8 mouse cellular contexts compared by ENCODE assay signal in the genomic region with DNA sequence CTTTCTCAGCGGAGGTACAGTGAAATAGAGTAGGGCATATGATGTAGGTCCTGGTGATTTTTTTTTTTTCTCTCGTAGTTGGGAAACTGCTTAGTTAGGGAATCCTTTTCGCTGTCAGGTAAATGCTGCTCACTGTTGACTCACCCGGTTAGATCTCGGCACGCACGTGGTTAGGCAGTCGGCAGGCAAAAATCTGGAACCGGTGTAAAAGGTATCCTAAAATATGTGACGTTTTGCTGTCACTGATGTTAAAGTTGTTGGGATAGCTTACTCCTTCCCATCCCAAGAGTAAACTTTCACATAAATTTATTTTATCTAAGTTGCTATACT. TPM values are rescaled to one million over a fixed set of nuclear protein-coding genes. Genes with fewer than 3 reads are reported as not detected.
DNase-seq lines count a peak whose midpoint lies in the region; ATAC-seq and TF ChIP-seq lines count a peak whose summit lies in the region.

No protein-coding gene starts in this region.

- DNase-seq in kidney, postnatal 0 days (ENCODE audit: low spot score): no peak
- no peak for DNase-seq in kidney, postnatal 10 days
- no peak for DNase-seq in hindbrain, embryonic 10.5 days (ENCODE audit: low spot score)
- peak; percentile 92 for DNase-seq in midbrain, embryonic 11.5 days (ENCODE audit: low spot score, missing footprints)
- no peak for DNase-seq in frontal cortex, adult 2 months (ENCODE audit: extremely low spot score in 1 of 2, low spot score in 1 of 2)
- no peak for DNase-seq in ovary, adult 18-20 months (ENCODE audit: low spot score)
- DNase-seq in layer of hippocampus, adult 9-10 months (ENCODE audit: low spot score): no peak

- peak overlapping the region; percentile 73 for H3K4me2 ChIP-seq in kidney, postnatal 0 days (ENCODE audit: low read length)
- peak overlapping the region; percentile 77 for H3K4me2 ChIP-seq in midbrain, embryonic 11.5 days

- no peak for ATAC-seq in kidney, postnatal 0 days (replicated peaks; ENCODE audit: low FRiP score, low read depth)
- ATAC-seq in midbrain, embryonic 11.5 days (ENCODE audit: low FRiP score): no peak

- 0 out of 2 replicates have a peak overlapping the region, but pooled peaks have one; percentile 82 for H3K27ac ChIP-seq in kidney, postnatal 0 days
- no peak overlapping the region for H3K27ac ChIP-seq in bone marrow, adult 2 months (ENCODE audit: control insufficient read depth, insufficient read depth, low read depth, low read length, poor library complexity)
- peak overlapping the region; percentile 94 for H3K27ac ChIP-seq in hindbrain, embryonic 10.5 days
- H3K27ac ChIP-seq in midbrain, embryonic 11.5 days (ENCODE audit: low read depth, low read length): no peak overlapping the region

- H3K36me3 ChIP-seq in kidney, postnatal 0 days (ENCODE audit: insufficient read depth, low read length): 0 out of 2 replicates have a peak, but pooled peaks cover 5% of the 10 kb centered on the region
- H3K36me3 ChIP-seq in hindbrain, embryonic 10.5 days: peaks cover 25% of the 10 kb centered on the region
- peaks cover 3% of the 10 kb centered on the region; the same call in 1 of the 2 replicates for H3K36me3 ChIP-seq in midbrain, embryonic 11.5 days (ENCODE audit: control insufficient read depth, insufficient read depth, low read length)

- H3K4me1 ChIP-seq in kidney, postnatal 0 days (replicated peaks; ENCODE audit: insufficient read depth, low read length): 0 out of 2 replicates have a peak, but pooled peaks cover 7% of the 10 kb centered on the region
- no peaks in the 10 kb centered on the region for H3K4me1 ChIP-seq in bone marrow, adult 2 months (ENCODE audit: control insufficient read depth, insufficient read depth, low read length)
- peaks cover 18% of the 10 kb centered on the region for H3K4me1 ChIP-seq in hindbrain, embryonic 10.5 days (replicated peaks)
- peaks cover 11% of the 10 kb centered on the region; the same call in 1 of the 2 replicates for H3K4me1 ChIP-seq in midbrain, embryonic 11.5 days (ENCODE audit: control insufficient read depth, insufficient read depth, low read length)

- H3K4me3 ChIP-seq in kidney, postnatal 0 days (replicated peaks; ENCODE audit: low read depth, low read length): peak overlapping the region; percentile 97
- H3K4me3 ChIP-seq in bone marrow, adult 2 months (replicated peaks; ENCODE audit: control insufficient read depth, low read depth, low read length): peak overlapping the region; percentile 99
- H3K4me3 ChIP-seq in hindbrain, embryonic 10.5 days: peak overlapping the region; percentile 99
- H3K4me3 ChIP-seq in midbrain, embryonic 11.5 days (ENCODE audit: low read depth, low read length): peak overlapping the region; percentile 100

- TF ChIP-seq POLR2A in bone marrow, adult 2 months (IDR thresholded peaks at IDR 0.05; ENCODE audit: borderline replicate concordance, control insufficient read depth, low read depth, low read length): no peak

- no peak for TF ChIP-seq CTCF in kidney, postnatal 0 days (IDR thresholded peaks at IDR 0.05; ENCODE audit: low read depth)
- no peak for TF ChIP-seq CTCF in bone marrow, adult 2 months (IDR thresholded peaks at IDR 0.05; ENCODE audit: control insufficient read depth, insufficient read depth, low read length)

- H3K27me3 ChIP-seq in kidney, postnatal 0 days (ENCODE audit: insufficient read depth, low read length): no peaks in the 10 kb centered on the region
- no peaks in the 10 kb centered on the region for H3K27me3 ChIP-seq in hindbrain, embryonic 10.5 days (ENCODE audit: insufficient read depth, poor library complexity, severe bottlenecking)
- H3K27me3 ChIP-seq in midbrain, embryonic 11.5 days (ENCODE audit: control insufficient read depth, insufficient read depth, low read length): no peaks in the 10 kb centered on the region

- WGBS in kidney, postnatal 0 days: under 1% methylated on average over 10 of the region's 10 CpGs
- WGBS in bone marrow, adult 2 months: under 1% methylated on average over 10 of the region's 10 CpGs
- WGBS in hindbrain, embryonic 10.5 days: 1% methylated on average over 10 of the region's 10 CpGs
- WGBS in midbrain, embryonic 11.5 days: under 1% methylated on average over 10 of the region's 10 CpGs

- H3K9me3 ChIP-seq in kidney, postnatal 0 days (replicated peaks; ENCODE audit: low read length): no peaks in the 10 kb centered on the region
- no peaks in the 10 kb centered on the region for H3K9me3 ChIP-seq in hindbrain, embryonic 10.5 days
- H3K9me3 ChIP-seq in midbrain, embryonic 11.5 days (ENCODE audit: control insufficient read depth, low read length): no peaks in the 10 kb centered on the region

- H3K9ac ChIP-seq in kidney, postnatal 0 days (ENCODE audit: low read depth, low read length): peak overlapping the region; percentile 96
- H3K9ac ChIP-seq in midbrain, embryonic 11.5 days (ENCODE audit: low read length): peak overlapping the region; percentile 95

RNA-seq across cellular contexts. Expression of gene Wdr43, which starts 1.3 kb away (rescaled TPM):
- polyA plus RNA-seq in kidney, postnatal 0 days (2015; fragmentation: Nextera tagmentation; extraction: Ambion mirVana): 54.6 and 56.2 TPM in 2 replicates
- 39.1 and 74.0 TPM in 2 replicates for polyA plus RNA-seq in bone marrow, adult 2 months (2011; ENCODE audit: insufficient read depth, insufficient read length, low replicate concordance, missing spikeins)
- polyA plus RNA-seq in hindbrain, embryonic 10.5 days (2016; fragmentation: Nextera tagmentation; extraction: Ambion mirVana): 59.9 and 94.3 TPM in 2 replicates
- polyA plus RNA-seq in midbrain, embryonic 11.5 days (2014; fragmentation: Nextera tagmentation; extraction: Ambion mirVana): 84.0 and 92.9 TPM in 2 replicates
- 25.4 and 35.6 TPM in 2 replicates for polyA plus RNA-seq in frontal cortex, adult 2 months (2012; rRNA removed)

RNA-seq across cellular contexts. Expression of gene Togaram2, which starts 56.1 kb away (rescaled TPM):
- polyA plus RNA-seq in kidney, postnatal 0 days (2015; fragmentation: Nextera tagmentation; extraction: Ambion mirVana): 0.27 and 0.46 TPM in 2 replicates
- polyA plus RNA-seq in bone marrow, adult 2 months (2011; ENCODE audit: insufficient read depth, insufficient read length, low replicate concordance, missing spikeins): not detected in 2 replicates
- 0.05 and 0.09 TPM in 2 replicates for polyA plus RNA-seq in hindbrain, embryonic 10.5 days (2016; fragmentation: Nextera tagmentation; extraction: Ambion mirVana)
- polyA plus RNA-seq in midbrain, embryonic 11.5 days (2014; fragmentation: Nextera tagmentation; extraction: Ambion mirVana): not detected in 2 replicates
- polyA plus RNA-seq in frontal cortex, adult 2 months (2012; rRNA removed): 4.9 and 6.2 TPM in 2 replicates

Comparison
In these comparisons a context has a peak if more than half of its experiments do, and no peak if none do; other contexts are left out.
1. H3K27ac ChIP-seq: peak in kidney, postnatal 0 days (single experiment) and hindbrain, embryonic 10.5 days (single experiment); none in bone marrow, adult 2 months (single experiment) and midbrain, embryonic 11.5 days (single experiment).
2. Peak in every context shown above with its lines, with median percentiles within 50 percentile points of each other: H3K4me3 ChIP-seq.